Mouse (Mus musculus): ENCODE results near the gene Myo1e. TPM values are rescaled to one million over a fixed set of nuclear protein-coding genes. Genes with fewer than 3 reads are reported as not detected.

The Myo1e gene
- polyA plus RNA-seq, 1 experiment from 2014 or later = 15.7 TPM

- H3K9ac ChIP-seq (ENCODE audit: low read length) = no peak overlapping the region
- H3K9me3 ChIP-seq (ENCODE audit: control insufficient read depth, low read length) = no peaks in the 10 kb centered on the region
- TF ChIP-seq CTCF (IDR thresholded peaks at IDR 0.05; ENCODE audit: low read depth) (no peak), EP300 (optimal IDR thresholded peaks at IDR 0.05) (no peak)
- ATAC-seq (ENCODE audit: low FRiP score, low TSS enrichment) = no peak
- no peaks in the 10 kb centered on the region for H3K27me3 ChIP-seq (ENCODE audit: control insufficient read depth, insufficient read depth, low read length)
- peaks cover 11% of the 10 kb centered on the region for H3K36me3 ChIP-seq (ENCODE audit: control insufficient read depth, insufficient read depth, low read length)
- no peak overlapping the region for H3K4me3 ChIP-seq (ENCODE audit: low read depth, low read length)
- H3K4me1 ChIP-seq (replicated peaks; ENCODE audit: control insufficient read depth, insufficient read depth) = no peaks in the 10 kb centered on the region
- no peak overlapping the region for H3K4me2 ChIP-seq (replicated peaks; ENCODE audit: low read depth)
- no peak for DNase-seq (ENCODE audit: low spot score)
- no peak overlapping the region for H3K27ac ChIP-seq (replicated peaks)
- WGBS = 95% methylated on average over 2 of the region's 2 CpGs
Observed at GRCm38 (mm10) chr9:70422661-70423060, 215.5 kb downstream of the Myo1e start.

DNA sequence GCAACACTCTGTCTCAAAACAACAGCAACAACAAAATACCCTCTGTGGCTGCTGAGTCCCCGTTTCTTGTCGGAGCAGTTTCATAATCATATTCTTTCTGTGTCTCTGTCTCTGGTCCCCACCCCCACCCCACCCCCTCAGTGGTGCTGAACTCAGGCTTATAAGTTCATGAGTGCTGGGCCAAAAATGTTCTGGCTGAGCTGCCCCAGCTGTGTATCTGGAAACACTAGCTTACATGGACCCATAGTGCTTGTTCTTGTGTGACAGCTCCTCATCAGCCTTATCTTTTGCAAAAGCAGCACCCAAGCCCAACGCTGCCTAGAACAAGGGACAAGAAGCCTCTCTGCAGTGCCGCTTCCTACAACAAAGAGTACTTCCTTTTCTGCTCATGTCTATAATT lies 232.8 kb downstream of the Myo1e start:
- Histone ChIP-seq H3K27ac (replicated peaks) (no peak overlapping the region), H3K4me1 (replicated peaks; ENCODE audit: control insufficient read depth, insufficient read depth) (no peaks in the 10 kb centered on the region), H3K9ac (ENCODE audit: low read length) (no peak overlapping the region), H3K9me3 (ENCODE audit: control insufficient read depth, low read length) (no peaks in the 10 kb centered on the region), H3K27me3 (ENCODE audit: control insufficient read depth, insufficient read depth, low read length) (no peaks in the 10 kb centered on the region), H3K4me3 (ENCODE audit: low read depth, low read length) (no peak overlapping the region), H3K4me2 (replicated peaks; ENCODE audit: low read depth) (no peak overlapping the region), H3K36me3 (ENCODE audit: control insufficient read depth, insufficient read depth, low read length) (peaks cover 15% of the 10 kb centered on the region)
- DNase-seq (ENCODE audit: low spot score) (no peak), ATAC-seq (ENCODE audit: low FRiP score, low TSS enrichment) (no peak)
- 81% methylated on average over 4 of the region's 4 CpGs for WGBS
- TF ChIP-seq CTCF (IDR thresholded peaks at IDR 0.05; ENCODE audit: low read depth) (no peak), EP300 (optimal IDR thresholded peaks at IDR 0.05) (no peak)

DNA sequence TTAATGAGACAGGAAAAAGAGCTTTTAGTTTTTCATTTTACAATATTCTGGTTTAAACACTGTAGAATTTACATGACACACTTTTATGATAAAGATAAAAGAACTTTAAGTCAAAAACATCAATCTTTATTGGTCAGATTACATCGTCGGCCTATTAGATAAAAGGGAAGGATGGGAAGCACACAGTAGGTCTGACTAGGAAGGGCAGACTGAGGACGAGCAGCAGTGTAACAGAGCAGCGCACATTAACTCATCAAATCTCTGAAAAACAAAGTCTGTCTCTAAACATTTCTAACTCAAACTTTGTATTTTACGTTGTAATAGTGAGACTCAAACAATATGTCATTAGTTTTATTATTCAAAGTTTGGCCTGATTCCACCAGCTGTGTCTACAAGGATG lies 241.9 kb downstream of the Myo1e start:
- no peak for DNase-seq (ENCODE audit: low spot score)
- no peak for TF ChIP-seq EP300 (optimal IDR thresholded peaks at IDR 0.05)
- no peak for TF ChIP-seq CTCF (IDR thresholded peaks at IDR 0.05; ENCODE audit: low read depth)
- no peak overlapping the region for H3K4me2 ChIP-seq (replicated peaks; ENCODE audit: low read depth)
- H3K9ac ChIP-seq (ENCODE audit: low read length) = no peak overlapping the region
- ATAC-seq (ENCODE audit: low FRiP score, low TSS enrichment) = no peak
- no peaks in the 10 kb centered on the region for H3K27me3 ChIP-seq (ENCODE audit: control insufficient read depth, insufficient read depth, low read length)
- H3K27ac ChIP-seq (replicated peaks) = no peak overlapping the region
- no peaks in the 10 kb centered on the region for H3K9me3 ChIP-seq (ENCODE audit: control insufficient read depth, low read length)
- H3K4me3 ChIP-seq (ENCODE audit: low read depth, low read length) = no peak overlapping the region
- no peaks in the 10 kb centered on the region for H3K4me1 ChIP-seq (replicated peaks; ENCODE audit: control insufficient read depth, insufficient read depth)
- 87% methylated on average over 5 of the region's 5 CpGs for WGBS
- H3K36me3 ChIP-seq (ENCODE audit: control insufficient read depth, insufficient read depth, low read length) = peaks cover 11% of the 10 kb centered on the region

Small RNA genes within 50 kb of the gene (microRNA-seq; reads per million reads assigned to microRNA genes)
- 1.9 reads per million for gene Mir5626

Other genes with a start within 250 kb of the Myo1e start
- 59.2 and 65.6 TPM in 2 replicates for gene Bnip2, start 217.9 kb upstream of the Myo1e start, polyA plus RNA-seq (2015; fragmentation: Nextera tagmentation; extraction: Ambion mirVana)
- gene Gtf2a2, start 194.8 kb upstream of the Myo1e start, polyA plus RNA-seq (2015; fragmentation: Nextera tagmentation; extraction: Ambion mirVana) = 159 and 160 TPM in 2 replicates
- gene Gcnt3, start 169.3 kb upstream of the Myo1e start, polyA plus RNA-seq (2015; fragmentation: Nextera tagmentation; extraction: Ambion mirVana) = 76.2 and 81.1 TPM in 2 replicates
- gene Fam81a, start 64.8 kb upstream of the Myo1e start, polyA plus RNA-seq (2015; fragmentation: Nextera tagmentation; extraction: Ambion mirVana) = 2.9 and 3.0 TPM in 2 replicates
- 39.2 and 46.3 TPM in 2 replicates for gene Ccnb2, start 214.2 kb downstream of the Myo1e start, polyA plus RNA-seq (2015; fragmentation: Nextera tagmentation; extraction: Ambion mirVana)

All from stomach, postnatal 0 days (tissue).